Mouse (Mus musculus) intestine, embryonic 16.5 days (tissue): ENCODE results near the gene Fam204a. TPM values are rescaled to one million over a fixed set of nuclear protein-coding genes. Genes with fewer than 3 reads are reported as not detected.

Source experiments
- ATAC-seq: fragments of 200-750 bp; cut with Nextera tagmentation; 2 replicates; pipeline ENCODE4 v1.8.0; 2017; ENCODE audit warnings: moderate TSS enrichment, moderate library complexity
- H3K27ac ChIP-seq: fragments of 300-500 bp; sonication (generic); 2 replicates; pipeline ENCODE4 v1.5.1; 2014; ENCODE audit warnings: mild to moderate bottlenecking, low read length
- H3K27me3 ChIP-seq: fragments of 300-500 bp; sonication (generic); replicated peaks from 2 replicates; pipeline ENCODE4 v1.6.1; 2014; ENCODE audit warnings: low read length, control low read depth, mixed read lengths; ENCODE audit not compliant: control insufficient read depth, insufficient read depth
- H3K36me3 ChIP-seq: fragments of 300-500 bp; sonication (generic); 2 replicates; pipeline ENCODE4 v1.6.1; 2014; ENCODE audit warnings: low read length, control low read depth; ENCODE audit not compliant: control insufficient read depth, insufficient read depth
- H3K4me1 ChIP-seq: fragments of 300-500 bp; sonication (generic); 2 replicates; pipeline ENCODE4 v1.6.1; 2014; ENCODE audit warnings: low read length, control low read depth, mixed read lengths; ENCODE audit not compliant: control insufficient read depth, insufficient read depth
- H3K4me2 ChIP-seq: fragments of 300-500 bp; sonication (generic); 2 replicates; pipeline ENCODE4 v1.6.1; 2014; ENCODE audit warnings: low read depth, low read length, control low read depth
- H3K4me3 ChIP-seq: fragments of 300-500 bp; sonication (generic); 2 replicates; pipeline ENCODE4 v1.5.1; 2014; ENCODE audit warnings: mild to moderate bottlenecking, low read length
- H3K9ac ChIP-seq: fragments of 300-500 bp; sonication (generic); 2 replicates; pipeline ENCODE4 v1.6.1; 2014; ENCODE audit warnings: low read depth, low read length
- H3K9me3 ChIP-seq: fragments of 300-500 bp; sonication (generic); 2 replicates; pipeline ENCODE4 v1.6.1; 2016; ENCODE audit warnings: low read length, control low read depth; ENCODE audit not compliant: control insufficient read depth
- WGBS: fragments of 180-500 bp; shearing (Covaris S2); extraction: QIAGEN DNeasy Blood & Tissue Kit; methylation state at CpG from one replicate; pipeline ENCODE4 v1.1.7; 2014; 5-methylcytosine and 5-hydroxymethylcytosine counted together
- polyA plus RNA-seq: library from polyadenylated mRNA; unstranded; fragments of >200 nt; fragmentation: Nextera tagmentation; extraction: Ambion mirVana; gene quantifications from 2 replicates; pipeline ENCODE4 v1.2.1, GENCODE M21; 2015

Gene Fam204a
- polyA plus RNA-seq, 1 experiment from 2014 or later, result 33.2 TPM

- Histone ChIP-seq H3K27me3 (no peaks in the 10 kb centered on the region), H3K9me3 (no peaks in the 10 kb centered on the region), H3K4me2 (no peak overlapping the region), H3K4me3 (no peak overlapping the region), H3K4me1 (no peaks in the 10 kb centered on the region), H3K27ac (no peak overlapping the region), H3K9ac (no peak overlapping the region), H3K36me3 (no peaks in the 10 kb centered on the region)
- ATAC-seq, result no peak
- 90% methylated on average over 1 of the region's 1 CpGs for WGBS
Observed at GRCm38 (mm10) chr19:60182171-60182570, 44.3 kb downstream of the Fam204a start.

- Histone ChIP-seq H3K36me3 (no peaks in the 10 kb centered on the region), H3K9me3 (no peaks in the 10 kb centered on the region), H3K4me1 (no peaks in the 10 kb centered on the region), H3K4me3 (no peak overlapping the region), H3K27ac (no peak overlapping the region), H3K27me3 (no peaks in the 10 kb centered on the region), H3K9ac (no peak overlapping the region), H3K4me2 (no peak overlapping the region)
- 77% methylated on average over 8 of the region's 8 CpGs for WGBS
- ATAC-seq, result no peak
Observed at GRCm38 (mm10) chr19:60178771-60179563, 47.5 kb downstream of the Fam204a start.

- H3K27ac ChIP-seq, result no peak overlapping the region
- 53% methylated on average over 2 of the region's 2 CpGs for WGBS
- H3K4me2 ChIP-seq, result no peak overlapping the region
- no peak overlapping the region for H3K4me3 ChIP-seq
- ATAC-seq, result no peak
- H3K36me3 ChIP-seq, result no peaks in the 10 kb centered on the region
- no peak overlapping the region for H3K9ac ChIP-seq
- no peaks in the 10 kb centered on the region for H3K27me3 ChIP-seq
- H3K4me1 ChIP-seq, result no peaks in the 10 kb centered on the region
- no peaks in the 10 kb centered on the region for H3K9me3 ChIP-seq
Observed at GRCm38 (mm10) chr19:60165417-60165816, 61.1 kb downstream of the Fam204a start.

GRCm38 (mm10) chr19:60160611-60161274 lies 65.8 kb downstream of the Fam204a start:
- ATAC-seq, result no peak
- Histone ChIP-seq H3K4me1 (no peaks in the 10 kb centered on the region), H3K36me3 (no peaks in the 10 kb centered on the region), H3K4me3 (no peak overlapping the region), H3K27ac (no peak overlapping the region), H3K27me3 (no peaks in the 10 kb centered on the region), H3K4me2 (no peak overlapping the region), H3K9ac (no peak overlapping the region), H3K9me3 (no peaks in the 10 kb centered on the region)
- WGBS, result 13% methylated on average over 20 of the region's 20 CpGs

- Histone ChIP-seq H3K4me2 (no peak overlapping the region), H3K36me3 (no peaks in the 10 kb centered on the region), H3K9me3 (no peaks in the 10 kb centered on the region), H3K27ac (no peak overlapping the region), H3K4me1 (no peaks in the 10 kb centered on the region), H3K27me3 (no peaks in the 10 kb centered on the region), H3K9ac (no peak overlapping the region), H3K4me3 (no peak overlapping the region)
- 30% methylated on average over 6 of the region's 6 CpGs for WGBS
- ATAC-seq, result no peak
Observed at GRCm38 (mm10) chr19:60159827-60160226, 66.7 kb downstream of the Fam204a start.

- WGBS, result 85% methylated on average over 5 of the region's 5 CpGs
- H3K36me3 ChIP-seq, result no peaks in the 10 kb centered on the region
- no peak overlapping the region for H3K9ac ChIP-seq
- no peaks in the 10 kb centered on the region for H3K27me3 ChIP-seq
- H3K4me3 ChIP-seq, result no peak overlapping the region
- no peak overlapping the region for H3K27ac ChIP-seq
- no peaks in the 10 kb centered on the region for H3K4me1 ChIP-seq
- no peak overlapping the region for H3K4me2 ChIP-seq
- H3K9me3 ChIP-seq, result no peaks in the 10 kb centered on the region
- no peak for ATAC-seq
Observed at GRCm38 (mm10) chr19:60155266-60155665, 71.2 kb downstream of the Fam204a start.

- H3K4me2 ChIP-seq, result no peak overlapping the region
- no peaks in the 10 kb centered on the region for H3K4me1 ChIP-seq
- H3K36me3 ChIP-seq, result no peaks in the 10 kb centered on the region
- no peak overlapping the region for H3K27ac ChIP-seq
- H3K9ac ChIP-seq, result no peak overlapping the region
- 94% methylated on average over 1 of the region's 1 CpGs for WGBS
- no peak overlapping the region for H3K4me3 ChIP-seq
- ATAC-seq, result no peak
- H3K9me3 ChIP-seq, result no peaks in the 10 kb centered on the region
- no peaks in the 10 kb centered on the region for H3K27me3 ChIP-seq
Observed at GRCm38 (mm10) chr19:60153096-60153495, 73.4 kb downstream of the Fam204a start.

- Histone ChIP-seq H3K27ac (no peak overlapping the region), H3K9me3 (no peaks in the 10 kb centered on the region), H3K36me3 (no peaks in the 10 kb centered on the region), H3K4me3 (no peak overlapping the region), H3K4me2 (no peak overlapping the region), H3K27me3 (peaks cover 7% of the 10 kb centered on the region; the same call in 1 of the 2 replicates), H3K4me1 (no peaks in the 10 kb centered on the region), H3K9ac (no peak overlapping the region)
- WGBS, result 90% methylated on average over 3 of the region's 3 CpGs
- no peak for ATAC-seq
Observed at GRCm38 (mm10) chr19:60150056-60150455, 76.4 kb downstream of the Fam204a start.

GRCm38 (mm10) chr19:60149078-60149960 lies 77.2 kb downstream of the Fam204a start:
- ATAC-seq, result no peak
- H3K9ac ChIP-seq, result no peak overlapping the region
- H3K36me3 ChIP-seq, result no peaks in the 10 kb centered on the region
- 0 out of 2 replicates have a peak, but pooled peaks cover 3% of the 10 kb centered on the region for H3K4me1 ChIP-seq
- 23% methylated on average over 13 of the region's 13 CpGs for WGBS
- H3K4me3 ChIP-seq, result no peak overlapping the region
- H3K27ac ChIP-seq, result no peak overlapping the region
- H3K9me3 ChIP-seq, result no peaks in the 10 kb centered on the region
- H3K4me2 ChIP-seq, result no peak overlapping the region
- H3K27me3 ChIP-seq, result peaks cover 7% of the 10 kb centered on the region; the same call in 1 of the 2 replicates
